Comparison of ENCODE assay signal across 18 mouse cellular contexts in genomic region chr2:17770246-17770825, GRCm38 (mm10). TPM values are rescaled to one million over a fixed set of nuclear protein-coding genes. Genes with fewer than 3 reads are reported as not detected.
DNase-seq lines count a peak whose midpoint lies in the region; ATAC-seq and TF ChIP-seq lines count a peak whose summit lies in the region.
"Had no signal": no experiment of that assay in that cellular context is flagged by ENCODE, and none has a peak within 500 bp of the region (broad histone marks: within the 10 kb centered on the region; RNA-seq: fewer than 3 reads in every experiment).

No protein-coding gene starts in this region.

- intact Hi-C loops in left cerebral cortex, postnatal 36 days (cut with DNase I) = no loop called here

- H3K4me1 ChIP-seq in forebrain, postnatal 0 days (ENCODE audit: insufficient read depth) = no peaks in the 10 kb centered on the region
- H3K4me1 ChIP-seq in forebrain, embryonic 13.5 days = no peaks in the 10 kb centered on the region
- H3K4me1 ChIP-seq: limb, embryonic 12.5 days; megakaryocyte, embryonic 14.5 days; midbrain, embryonic 15.5 days had no signal

- no peak overlapping the region for H3K4me2 ChIP-seq in forebrain, postnatal 0 days (ENCODE audit: low read depth)
- no peak overlapping the region for H3K4me2 ChIP-seq in forebrain, embryonic 13.5 days
- H3K4me2 ChIP-seq: limb, embryonic 12.5 days; midbrain, embryonic 15.5 days had no signal

- no peaks in the 10 kb centered on the region for H3K9me3 ChIP-seq in forebrain, postnatal 0 days (ENCODE audit: low read length)
- no peaks in the 10 kb centered on the region for H3K9me3 ChIP-seq in forebrain, embryonic 13.5 days (replicated peaks)
- H3K9me3 ChIP-seq: limb, embryonic 12.5 days; megakaryocyte, embryonic 14.5 days; midbrain, embryonic 15.5 days had no signal

- no peaks in the 10 kb centered on the region for H3K36me3 ChIP-seq in forebrain, postnatal 0 days (ENCODE audit: insufficient read depth)
- no peaks in the 10 kb centered on the region for H3K36me3 ChIP-seq in forebrain, embryonic 13.5 days (ENCODE audit: poor library complexity, severe bottlenecking)
- H3K36me3 ChIP-seq: limb, embryonic 12.5 days; midbrain, embryonic 15.5 days had no signal

- no peaks in the 10 kb centered on the region for H3K27me3 ChIP-seq in forebrain, postnatal 0 days (ENCODE audit: insufficient read depth, low read length)
- H3K27me3 ChIP-seq in forebrain, embryonic 13.5 days = no peaks in the 10 kb centered on the region
- H3K27me3 ChIP-seq: limb, embryonic 12.5 days; megakaryocyte, embryonic 14.5 days; midbrain, embryonic 15.5 days had no signal

- WGBS in forebrain, postnatal 0 days = 67% methylated on average over 4 of the region's 4 CpGs
- WGBS in forebrain, embryonic 13.5 days = 96% methylated on average over 4 of the region's 4 CpGs

- no peak for TF ChIP-seq CTCF in forebrain, postnatal 0 days (IDR thresholded peaks at IDR 0.05; ENCODE audit: low read depth)
- TF ChIP-seq CTCF in brain, embryonic 14.5 days (IDR thresholded peaks at IDR 0.05; ENCODE audit: borderline replicate concordance, extremely low read depth, insufficient read depth, insufficient read length) = no peak

- TF ChIP-seq POLR2A in brain, embryonic 14.5 days (IDR thresholded peaks at IDR 0.05; ENCODE audit: borderline replicate concordance, extremely low read depth, insufficient read depth, insufficient read length, poor library complexity, severe bottlenecking) = no peak

- DNase-seq in forebrain, postnatal 0 days = peak; percentile 47
- DNase-seq in brain, embryonic 14.5 days (ENCODE audit: low read depth) = peak; percentile 30
- DNase-seq in fibroblast of lung, adult 2 months (ENCODE audit: low read depth) = peak; percentile 17
- DNase-seq in left cerebral cortex, postnatal 36 days (ENCODE audit: low spot score in 2 of 2) = peak; percentile 17 to 37
- no peak for DNase-seq in lung, postnatal 4 days
- no peak for DNase-seq in urinary bladder, postnatal 36 days (ENCODE audit: low spot score in 2 of 2)
- no peak for DNase-seq in thymus, postnatal 0 days (ENCODE audit: low spot score)
- DNase-seq: embryo, embryonic 11 days; gastrocnemius, postnatal 14 days; kidney, adult 2 months; kidney, postnatal 36 days; layer of hippocampus, adult 9-11 months; lung, postnatal 10 days; retina, postnatal 1 day had no signal

- H3K9ac ChIP-seq in forebrain, postnatal 0 days = no peak overlapping the region
- no peak overlapping the region for H3K9ac ChIP-seq in forebrain, embryonic 13.5 days
- H3K9ac ChIP-seq: limb, embryonic 12.5 days; midbrain, embryonic 15.5 days had no signal

- no peak overlapping the region for H3K4me3 ChIP-seq in forebrain, postnatal 0 days (ENCODE audit: low read depth, low read length)
- H3K4me3 ChIP-seq in forebrain, embryonic 13.5 days = no peak overlapping the region
- H3K4me3 ChIP-seq: limb, embryonic 12.5 days; megakaryocyte, embryonic 14.5 days; midbrain, embryonic 15.5 days had no signal

- peak; percentile 79 for ATAC-seq in forebrain, postnatal 0 days
- no peak for ATAC-seq in forebrain, embryonic 13.5 days
- ATAC-seq: midbrain, embryonic 15.5 days had no signal

- H3K27ac ChIP-seq in forebrain, postnatal 0 days (ENCODE audit: low read depth, low read length) = no peak overlapping the region
- no peak overlapping the region for H3K27ac ChIP-seq in forebrain, embryonic 13.5 days
- H3K27ac ChIP-seq: limb, embryonic 12.5 days; midbrain, embryonic 15.5 days had no signal

RNA-seq across cellular contexts. Expression of gene Nebl, which starts 39.1 kb away (rescaled TPM):
- 19.9 and 27.8 TPM in 2 replicates for total RNA-seq in forebrain, postnatal 0 days (2014; rRNA removed)
- polyA plus RNA-seq in forebrain, postnatal 0 days (2015; fragmentation: Nextera tagmentation; extraction: Ambion mirVana) = 3.9 and 9.2 TPM in 2 replicates
- 4.5 and 5.7 TPM in 2 replicates for polyA plus RNA-seq in forebrain, embryonic 13.5 days (2015; fragmentation: Nextera tagmentation; extraction: Ambion mirVana)
- polyA plus RNA-seq in brain, embryonic 14.5 days (2012; rRNA removed) = 6.6 and 9.1 TPM in 2 replicates
- 10 to 100 TPM; 70.4 to 79.5 TPM for total RNA-seq in left cerebral cortex, postnatal 36 days (2021)
- 165 and 168 TPM in 2 replicates for polyA plus RNA-seq in thymus, postnatal 0 days (2015; fragmentation: Nextera tagmentation; extraction: Ambion mirVana)

Comparison
In these comparisons a context has a peak if more than half of its experiments do, and no peak if none do; other contexts are left out.
1. DNase-seq: peak in forebrain, postnatal 0 days (single experiment), brain, embryonic 14.5 days (single experiment), fibroblast of lung, adult 2 months (single experiment) and left cerebral cortex, postnatal 36 days (2 of 2); none in lung, postnatal 4 days (0 of 2), urinary bladder, postnatal 36 days (0 of 2) and thymus, postnatal 0 days (single experiment).
2. RNA of gene Nebl, which starts 39.1 kb away (polyA plus RNA-seq): 165 to 168 TPM in thymus, postnatal 0 days; 3.9 to 9.2 TPM in forebrain, postnatal 0 days, 6.6 to 9.1 TPM in brain, embryonic 14.5 days and 4.5 to 5.7 TPM in forebrain, embryonic 13.5 days; every median in the first group is over 10 times any median in the second.